Mouse (Mus musculus) heart, embryonic 13.5 days (tissue): ENCODE results near the gene Sun2. TPM values are rescaled to one million over a fixed set of nuclear protein-coding genes. Genes with fewer than 3 reads are reported as not detected.
A peak's percentile ranks its signal among the peaks of the same experiment; 100 is the strongest.

ENCODE experiments used
- ATAC-seq: fragments of 200-750 bp; cut with Nextera tagmentation; 2 replicates; pipeline ENCODE4 v1.8.0; 2017; ENCODE audit warnings: moderate TSS enrichment; ENCODE audit not compliant: insufficient number of reproducible peaks, low FRiP score, low TSS enrichment; ENCODE audit errors: extremely low read depth
- H3K27ac ChIP-seq: fragments of 300-500 bp; sonication (generic); replicated peaks from 2 replicates; pipeline ENCODE4 v1.5.1; 2015; ENCODE audit warnings: moderate library complexity, mild to moderate bottlenecking, inconsistent platforms
- H3K27me3 ChIP-seq: fragments of 300-500 bp; sonication (generic); replicated peaks from 2 replicates; pipeline ENCODE4 v1.6.1; 2015; ENCODE audit warnings: mild to moderate bottlenecking, inconsistent platforms
- H3K36me3 ChIP-seq: fragments of 300-500 bp; sonication (generic); 2 replicates; pipeline ENCODE4 v1.6.1; 2015; ENCODE audit warnings: mild to moderate bottlenecking, inconsistent platforms
- H3K4me1 ChIP-seq: fragments of 300-500 bp; sonication (generic); 2 replicates; pipeline ENCODE4 v1.6.1; 2015; ENCODE audit warnings: inconsistent platforms
- H3K4me2 ChIP-seq: fragments of 300-500 bp; sonication (generic); 2 replicates; pipeline ENCODE4 v1.6.1; 2015; ENCODE audit warnings: inconsistent platforms, mild to moderate bottlenecking, moderate library complexity
- H3K4me3 ChIP-seq: fragments of 300-500 bp; sonication (generic); 2 replicates; pipeline ENCODE4 v1.5.1; 2015; ENCODE audit warnings: moderate library complexity, mild to moderate bottlenecking, inconsistent platforms
- H3K9ac ChIP-seq: fragments of 300-500 bp; sonication (generic); 2 replicates; pipeline ENCODE4 v1.6.1; 2015; ENCODE audit warnings: inconsistent platforms, mild to moderate bottlenecking, moderate library complexity
- H3K9me3 ChIP-seq: fragments of 300-500 bp; sonication (generic); 2 replicates; pipeline ENCODE4 v1.6.1; 2016; ENCODE audit warnings: inconsistent platforms
- WGBS: fragments of 180-500 bp; shearing (Covaris S2); methylation state at CpG from one replicate; pipeline ENCODE4 v1.1.7; 2015; ENCODE audit warnings: mixed read lengths; 5-methylcytosine and 5-hydroxymethylcytosine counted together
- polyA plus RNA-seq: library from polyadenylated mRNA; unstranded; fragments of >200 nt; fragmentation: Nextera tagmentation; extraction: Ambion mirVana; gene quantifications from 2 replicates; pipeline ENCODE4 v1.2.1, GENCODE M21; 2015

The Sun2 gene
- polyA plus RNA-seq, 1 experiment from 2014 or later: 5.3 TPM

GRCm38 (mm10) chr15:79683707-79684465 is 58.5 kb downstream of the Sun2 start:
- 35% methylated on average over 19 of the region's 19 CpGs for WGBS

DNA sequence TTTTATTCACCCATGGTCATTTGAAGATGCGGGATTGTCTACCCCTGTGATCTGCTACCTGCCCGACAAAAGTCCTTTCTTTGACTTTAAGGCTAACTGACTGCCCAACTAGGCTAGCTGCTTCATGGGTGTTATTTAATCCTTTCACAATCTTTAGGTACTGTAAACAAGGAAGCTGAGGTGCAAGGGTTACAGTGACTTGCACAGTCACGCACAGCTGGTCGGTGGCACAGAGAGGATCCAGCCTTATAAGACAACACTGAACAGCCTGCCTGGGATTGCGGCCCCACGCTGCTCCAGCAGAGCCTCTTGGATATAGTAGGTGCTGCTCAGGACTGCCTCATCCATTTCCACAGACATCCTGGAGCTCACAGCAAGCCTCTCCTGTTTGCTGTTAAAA is 59.2 kb downstream of the Sun2 start:
- WGBS: 60% methylated on average over 6 of the region's 6 CpGs
- peaks cover 11% of the 10 kb centered on the region; the same call in 1 of the 2 replicates for H3K36me3 ChIP-seq
- H3K4me2 ChIP-seq: peak overlapping the region; percentile 95
- no peak for ATAC-seq
- peaks cover 63% of the 10 kb centered on the region for H3K4me1 ChIP-seq
- peak overlapping the region; percentile 83 for H3K4me3 ChIP-seq
- H3K27me3 ChIP-seq: no peaks in the 10 kb centered on the region
- H3K9me3 ChIP-seq: no peaks in the 10 kb centered on the region
- peak overlapping the region; percentile 98 for H3K9ac ChIP-seq
- peak overlapping the region; percentile 79 for H3K27ac ChIP-seq

More at GRCm38 (mm10) chr15:79683707-79684465, 58.5 kb downstream of the Sun2 start:
- ATAC-seq: no peak
- H3K4me1 ChIP-seq: peaks cover 68% of the 10 kb centered on the region
- peak overlapping the region; percentile 83 for H3K4me3 ChIP-seq
- H3K4me2 ChIP-seq: peak overlapping the region; percentile 95
- no peaks in the 10 kb centered on the region for H3K9me3 ChIP-seq
- peak overlapping the region; percentile 79 for H3K27ac ChIP-seq
- peaks cover 10% of the 10 kb centered on the region; the same call in 1 of the 2 replicates for H3K36me3 ChIP-seq
- peak overlapping the region; percentile 98 for H3K9ac ChIP-seq
- no peaks in the 10 kb centered on the region for H3K27me3 ChIP-seq

- Histone ChIP-seq H3K27me3 (no peaks in the 10 kb centered on the region), H3K9ac (peak overlapping the region; percentile 98), H3K27ac (peak overlapping the region; percentile 79), H3K9me3 (no peaks in the 10 kb centered on the region), H3K4me3 (peak overlapping the region; percentile 83; the same call in 1 of the 2 replicates), H3K4me1 (peaks cover 63% of the 10 kb centered on the region), H3K4me2 (peak overlapping the region; percentile 95), H3K36me3 (peaks cover 23% of the 10 kb centered on the region)
- 82% methylated on average over 4 of the region's 4 CpGs for WGBS
- ATAC-seq: no peak
Observed at GRCm38 (mm10) chr15:79681973-79682372, 60.4 kb downstream of the Sun2 start.

DNA sequence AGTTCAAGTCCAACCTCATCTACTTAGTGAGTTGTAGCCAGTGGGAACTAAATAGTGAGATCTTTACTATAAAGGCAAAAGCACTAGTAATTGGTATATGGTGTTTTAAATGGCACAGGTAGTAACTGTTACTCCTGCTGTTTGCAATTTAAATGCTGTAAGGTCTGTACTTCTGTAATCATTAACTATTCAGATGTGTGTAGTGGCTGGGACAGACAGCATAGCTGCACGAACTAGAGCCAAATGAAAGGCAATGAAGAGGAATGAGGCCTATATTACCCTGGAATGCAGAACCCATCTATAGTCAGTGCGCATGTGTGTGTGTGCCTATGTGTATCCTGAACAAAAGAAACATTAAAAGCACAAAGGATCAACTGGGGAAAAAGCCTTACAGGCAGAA is 64.4 kb downstream of the Sun2 start:
- Histone ChIP-seq H3K27ac (no peak overlapping the region), H3K36me3 (peaks cover 62% of the 10 kb centered on the region), H3K4me2 (no peak overlapping the region), H3K9ac (no peak overlapping the region), H3K4me3 (no peak overlapping the region), H3K4me1 (peaks cover 26% of the 10 kb centered on the region), H3K9me3 (no peaks in the 10 kb centered on the region), H3K27me3 (no peaks in the 10 kb centered on the region)
- no peak for ATAC-seq
- 87% methylated on average over 2 of the region's 2 CpGs for WGBS

Other genes with a start within 250 kb of the Sun2 start
- 0.19 and 0.21 TPM in 2 replicates for gene Kcnj4, start 237.3 kb downstream of the Sun2 start, polyA plus RNA-seq
- 69.8 and 72.1 TPM in 2 replicates for gene Kdelr3, start 226.1 kb downstream of the Sun2 start, polyA plus RNA-seq
- 26.9 and 28.8 TPM in 2 replicates for gene Ddx17, start 195.8 kb downstream of the Sun2 start, polyA plus RNA-seq
- gene Dmc1, start 137.4 kb downstream of the Sun2 start, polyA plus RNA-seq: 1.2 and 1.9 TPM in 2 replicates
- gene Fam227a, start 83.6 kb downstream of the Sun2 start, polyA plus RNA-seq: 0.65 and 1.1 TPM in 2 replicates
- gene Cby1, start 83.3 kb downstream of the Sun2 start, polyA plus RNA-seq: 41.3 and 47.8 TPM in 2 replicates
- gene Tomm22, start 71.7 kb downstream of the Sun2 start, polyA plus RNA-seq: 199 and 240 TPM in 2 replicates
- 19.8 and 20.4 TPM in 2 replicates for gene Josd1, start 54.6 kb downstream of the Sun2 start, polyA plus RNA-seq
- gene Gtpbp1, start 51.7 kb downstream of the Sun2 start, polyA plus RNA-seq: 27.0 and 29.5 TPM in 2 replicates
- gene Dnal4, start 35.3 kb upstream of the Sun2 start, polyA plus RNA-seq: 35.6 and 37.5 TPM in 2 replicates
- 1.6 and 1.7 TPM in 2 replicates for gene Nptxr, start 62.2 kb upstream of the Sun2 start, polyA plus RNA-seq
- not detected in 2 replicates for gene Npcd, start 91.7 kb upstream of the Sun2 start, polyA plus RNA-seq
- gene Cbx6, start 92.2 kb upstream of the Sun2 start, polyA plus RNA-seq: 48.6 and 49.5 TPM in 2 replicates
- gene Apobec3, start 149.1 kb upstream of the Sun2 start, polyA plus RNA-seq: 13.5 and 13.9 TPM in 2 replicates
- 1.5 TPM in 2 replicates for gene Cbx7, start 228.6 kb upstream of the Sun2 start, polyA plus RNA-seq